Mouse (Mus musculus): Measurements from ENCODE around the gene Jam3. TPM values are rescaled to one million over a fixed set of nuclear protein-coding genes. Genes with fewer than 3 reads are reported as not detected.

Jam3 gene
- polyA plus RNA-seq, 1 experiment from 2014 or later = not detected

- Histone ChIP-seq H3K4me3 (ENCODE audit: inconsistent target) (no peak overlapping the region), H3K36me3 (ENCODE audit: inconsistent target) (no peaks in the 10 kb centered on the region), H3K27ac (no peak overlapping the region), H3K79me2 (ENCODE audit: inconsistent target) (no peaks in the 10 kb centered on the region)
- WGBS (ENCODE audit: missing documents) = 50% methylated on average over 5 of the region's 5 CpGs
These were observed 44.5 kb downstream of the Jam3 start for GRCm38 (mm10) chr9:27110681-27111080.

DNA sequence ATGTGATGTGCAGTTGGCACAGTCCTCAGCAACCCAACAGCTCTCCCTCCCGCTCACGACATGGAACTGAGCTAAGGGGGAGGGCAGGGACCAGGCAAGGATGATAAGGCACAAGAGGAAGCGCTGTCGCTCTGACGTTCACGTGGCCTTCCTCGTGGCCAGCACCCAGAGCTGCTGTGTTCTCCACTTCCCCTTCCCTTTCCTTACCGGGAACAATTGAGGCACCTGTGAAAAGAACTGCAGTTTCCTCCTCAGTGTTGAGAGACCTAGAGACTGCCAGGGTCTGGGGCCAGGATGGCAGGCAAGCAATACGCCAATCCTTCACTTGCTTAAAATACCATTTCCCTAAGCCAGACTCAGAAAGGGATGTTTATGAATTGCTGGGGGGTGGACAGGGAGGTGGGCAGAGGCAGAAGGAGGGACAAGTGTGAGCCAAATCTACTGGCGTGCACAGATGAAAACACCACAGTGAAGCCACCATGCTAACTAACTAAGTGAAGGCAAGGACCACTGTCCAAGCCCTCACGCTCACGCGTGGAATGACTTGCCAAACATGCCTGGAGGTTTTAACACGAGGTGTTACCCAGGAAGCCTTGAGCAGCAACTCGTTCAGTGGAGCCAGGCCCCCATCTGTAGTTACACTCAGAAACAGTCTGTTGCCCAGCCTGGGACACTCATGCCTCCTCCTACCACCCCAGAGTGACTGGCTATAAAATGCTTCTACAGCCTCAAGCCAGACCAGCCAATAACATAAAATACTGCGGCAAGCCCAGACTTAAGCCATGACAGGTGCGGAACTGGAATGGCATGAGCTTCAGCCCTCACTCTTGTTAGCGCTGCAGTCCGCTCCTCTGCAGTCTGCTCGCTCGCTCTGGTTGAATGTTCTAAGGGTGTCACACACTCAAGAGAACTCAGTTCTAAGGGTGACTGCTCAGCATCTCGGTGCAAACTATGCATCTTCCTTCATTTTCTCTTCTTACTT lies 45.4 kb downstream of the Jam3 start:
- no peak overlapping the region for H3K4me3 ChIP-seq (ENCODE audit: inconsistent target)
- 51% methylated on average over 19 of the region's 22 CpGs for WGBS (ENCODE audit: missing documents)
- H3K27ac ChIP-seq = 0 out of 2 replicates have a peak overlapping the region, but pooled peaks have one; percentile 1

DNA sequence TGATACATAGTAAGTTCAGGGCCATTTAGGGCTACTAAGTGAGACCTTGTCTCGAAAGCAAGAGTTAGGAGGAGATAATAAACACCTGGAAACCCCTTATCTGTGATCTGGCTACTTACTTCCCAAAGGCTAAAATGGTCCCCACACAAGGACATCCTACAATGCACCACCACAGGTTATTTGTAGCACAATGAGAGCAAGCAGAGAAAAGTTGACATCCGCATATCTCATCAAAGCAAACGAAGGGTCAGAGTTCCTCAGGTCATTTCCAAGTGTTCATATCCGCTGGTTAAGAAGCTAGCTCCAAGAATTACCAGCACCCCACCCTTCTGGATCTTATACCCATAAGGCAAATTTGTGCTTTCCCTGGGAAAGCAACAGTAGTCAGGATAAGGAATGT lies 46.8 kb downstream of the Jam3 start:
- Histone ChIP-seq H3K79me2 (ENCODE audit: inconsistent target) (no peaks in the 10 kb centered on the region), H3K27ac (no peak overlapping the region), H3K4me3 (ENCODE audit: inconsistent target) (no peak overlapping the region), H3K36me3 (ENCODE audit: inconsistent target) (no peaks in the 10 kb centered on the region)
- WGBS (ENCODE audit: missing documents) = 87% methylated on average over 4 of the region's 4 CpGs

More for the DNA sequence above, 45.4 kb downstream of the Jam3 start:
- Histone ChIP-seq H3K36me3 (ENCODE audit: inconsistent target) (no peaks in the 10 kb centered on the region), H3K79me2 (ENCODE audit: inconsistent target) (no peaks in the 10 kb centered on the region)

DNA sequence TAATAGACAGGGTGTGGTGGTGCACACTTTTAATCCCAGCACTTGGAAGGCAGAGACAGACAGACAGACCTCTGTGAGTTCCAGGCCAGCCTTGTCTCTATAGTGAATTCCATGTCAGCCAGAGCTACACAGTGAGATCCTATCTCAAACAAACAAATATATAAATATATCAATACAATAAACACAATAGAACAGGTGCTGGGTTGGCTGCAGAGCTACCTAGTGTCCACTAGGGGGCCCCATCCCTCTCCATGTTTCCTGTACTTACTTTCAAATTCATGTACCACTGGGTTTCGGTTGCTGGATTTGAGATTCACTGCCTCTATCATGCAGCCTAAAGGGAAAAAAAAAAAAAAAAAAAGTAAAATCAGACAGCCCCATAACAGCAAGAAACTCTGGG lies 49.1 kb downstream of the Jam3 start:
- Histone ChIP-seq H3K27ac (no peak overlapping the region), H3K36me3 (ENCODE audit: inconsistent target) (no peaks in the 10 kb centered on the region), H3K4me3 (ENCODE audit: inconsistent target) (no peak overlapping the region), H3K79me2 (ENCODE audit: inconsistent target) (no peaks in the 10 kb centered on the region)
- 43% methylated on average over 1 of the region's 1 CpGs for WGBS (ENCODE audit: missing documents)

DNA sequence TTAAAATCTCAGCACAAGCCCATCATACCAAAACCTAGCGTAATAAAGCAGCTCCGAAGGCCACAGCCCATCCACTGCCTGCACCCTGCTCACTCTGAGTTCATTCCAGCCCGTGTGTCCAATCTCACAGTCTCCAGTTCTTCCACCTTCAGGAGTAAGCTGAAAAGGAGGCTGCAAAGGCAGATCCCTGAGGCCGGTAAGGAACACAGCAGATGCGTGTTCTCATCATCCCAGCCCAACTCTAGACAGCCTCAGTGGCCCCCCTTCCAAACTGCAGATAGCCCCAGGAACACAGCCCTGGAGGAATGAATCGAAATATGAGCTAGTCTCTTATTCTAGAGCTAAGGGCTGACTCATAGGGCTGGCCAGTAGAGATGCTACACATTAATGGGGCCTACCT lies 53.8 kb downstream of the Jam3 start:
- Histone ChIP-seq H3K4me3 (ENCODE audit: inconsistent target) (no peak overlapping the region), H3K79me2 (ENCODE audit: inconsistent target) (no peaks in the 10 kb centered on the region), H3K36me3 (ENCODE audit: inconsistent target) (no peaks in the 10 kb centered on the region), H3K27ac (no peak overlapping the region)
- 97% methylated on average over 6 of the region's 6 CpGs for WGBS (ENCODE audit: missing documents)

DNA sequence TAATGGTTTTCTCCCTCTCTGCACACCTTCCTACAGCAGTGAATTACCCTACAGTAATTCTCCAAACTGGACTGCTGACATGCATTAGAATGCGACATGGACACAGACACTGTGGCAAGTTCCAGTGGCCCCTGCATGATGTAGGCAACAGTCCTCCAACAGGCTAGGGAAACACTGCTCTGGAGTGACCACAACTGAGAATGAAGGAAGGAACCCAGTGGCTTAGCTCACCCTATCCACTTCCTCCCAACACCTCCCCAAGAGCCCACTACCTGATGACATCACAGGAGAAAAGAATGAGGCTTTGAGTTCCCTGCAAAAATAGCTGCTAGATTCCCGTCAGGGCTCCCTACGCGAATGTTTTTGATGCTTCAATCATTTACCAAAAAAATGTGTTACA lies 55.7 kb downstream of the Jam3 start:
- Histone ChIP-seq H3K27ac (peak overlapping the region; percentile 70), H3K4me3 (ENCODE audit: inconsistent target) (no peak overlapping the region), H3K36me3 (ENCODE audit: inconsistent target) (peaks cover 3% of the 10 kb centered on the region; the same call in 1 of the 2 replicates), H3K79me2 (ENCODE audit: inconsistent target) (no peaks in the 10 kb centered on the region)
- 11% methylated on average over 4 of the region's 4 CpGs for WGBS (ENCODE audit: missing documents)

GRCm38 (mm10) chr9:27098557-27098956 lies 56.7 kb downstream of the Jam3 start:
- Histone ChIP-seq H3K79me2 (ENCODE audit: inconsistent target) (no peaks in the 10 kb centered on the region), H3K36me3 (ENCODE audit: inconsistent target) (peaks cover 5% of the 10 kb centered on the region; the same call in 1 of the 2 replicates), H3K27ac (peak overlapping the region; percentile 70), H3K4me3 (ENCODE audit: inconsistent target) (no peak overlapping the region)
- 97% methylated on average over 7 of the region's 8 CpGs for WGBS (ENCODE audit: missing documents)

DNA sequence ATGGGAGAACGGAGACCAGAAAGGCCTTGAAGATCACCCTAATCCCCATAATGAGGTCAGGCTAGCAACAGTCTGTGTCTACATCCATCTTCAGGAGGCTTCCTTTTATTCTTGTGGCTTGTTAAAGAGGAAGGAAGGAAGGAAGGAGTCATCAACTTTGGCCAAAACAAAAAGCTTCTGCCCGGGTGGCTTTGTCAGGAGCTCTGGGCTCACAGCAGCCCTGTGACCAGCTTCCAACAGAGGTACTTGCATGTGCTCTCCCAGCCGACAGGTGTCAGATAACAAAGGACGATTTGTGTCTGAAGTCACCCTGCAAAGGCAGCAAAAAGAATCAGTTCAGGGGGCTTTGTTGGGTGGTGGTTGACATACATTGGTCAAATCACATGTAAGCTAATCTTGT lies 57.1 kb downstream of the Jam3 start:
- Histone ChIP-seq H3K79me2 (ENCODE audit: inconsistent target) (no peaks in the 10 kb centered on the region), H3K4me3 (ENCODE audit: inconsistent target) (no peak overlapping the region), H3K36me3 (ENCODE audit: inconsistent target) (peaks cover 5% of the 10 kb centered on the region; the same call in 1 of the 2 replicates), H3K27ac (peak overlapping the region; percentile 70)
- WGBS (ENCODE audit: missing documents) = 18% methylated on average over 4 of the region's 4 CpGs

DNA sequence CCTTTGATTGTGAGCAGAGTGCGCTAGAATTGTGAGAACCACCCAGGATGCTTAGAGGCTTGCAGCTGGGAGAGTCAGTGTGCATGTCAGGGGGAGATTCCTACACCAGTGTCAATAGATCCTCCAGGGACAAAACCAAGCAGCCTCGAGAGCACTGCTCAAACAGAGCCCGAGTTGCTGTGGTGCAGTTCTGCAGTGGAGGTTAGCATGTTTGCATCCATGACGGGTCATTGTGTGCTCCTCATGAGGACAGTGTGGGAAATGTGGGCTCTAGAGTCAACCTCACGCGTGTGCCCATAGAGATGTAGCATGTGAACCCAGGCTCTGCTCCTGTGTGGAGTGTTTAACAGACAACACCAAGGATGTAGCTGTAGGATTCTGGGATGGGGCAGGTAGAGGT lies 62.3 kb downstream of the Jam3 start:
- WGBS (ENCODE audit: missing documents) = 98% methylated on average over 6 of the region's 6 CpGs
- Histone ChIP-seq H3K36me3 (ENCODE audit: inconsistent target) (peaks cover 21% of the 10 kb centered on the region; the same call in 1 of the 2 replicates), H3K27ac (no peak overlapping the region), H3K79me2 (ENCODE audit: inconsistent target) (no peaks in the 10 kb centered on the region), H3K4me3 (ENCODE audit: inconsistent target) (no peak overlapping the region)

- no peaks in the 10 kb centered on the region for H3K79me2 ChIP-seq (ENCODE audit: inconsistent target)
These were observed 64.1 kb downstream of the Jam3 start for GRCm38 (mm10) chr9:27090801-27091775.

GRCm38 (mm10) chr9:27090134-27090533 lies 65.1 kb downstream of the Jam3 start:
- no peaks in the 10 kb centered on the region for H3K79me2 ChIP-seq (ENCODE audit: inconsistent target)
- peaks cover 24% of the 10 kb centered on the region; the same call in 1 of the 2 replicates for H3K36me3 ChIP-seq (ENCODE audit: inconsistent target)
- H3K27ac ChIP-seq = no peak overlapping the region
- WGBS (ENCODE audit: missing documents) = 82% methylated on average over 1 of the region's 1 CpGs
- H3K4me3 ChIP-seq (ENCODE audit: inconsistent target) = no peak overlapping the region

More at GRCm38 (mm10) chr9:27090801-27091775, 64.1 kb downstream of the Jam3 start:
- no peak overlapping the region for H3K27ac ChIP-seq
- 97% methylated on average over 13 of the region's 13 CpGs for WGBS (ENCODE audit: missing documents)
- peaks cover 24% of the 10 kb centered on the region; the same call in 1 of the 2 replicates for H3K36me3 ChIP-seq (ENCODE audit: inconsistent target)
- no peak overlapping the region for H3K4me3 ChIP-seq (ENCODE audit: inconsistent target)

- H3K27ac ChIP-seq = no peak overlapping the region
- no peak overlapping the region for H3K4me3 ChIP-seq (ENCODE audit: inconsistent target)
- H3K79me2 ChIP-seq (ENCODE audit: inconsistent target) = no peaks in the 10 kb centered on the region
- 75% methylated on average over 3 of the region's 3 CpGs for WGBS (ENCODE audit: missing documents)
- peaks cover 24% of the 10 kb centered on the region for H3K36me3 ChIP-seq (ENCODE audit: inconsistent target)
These were observed 67.8 kb downstream of the Jam3 start for GRCm38 (mm10) chr9:27087402-27087801.

- peaks cover 24% of the 10 kb centered on the region for H3K36me3 ChIP-seq (ENCODE audit: inconsistent target)
- no peak overlapping the region for H3K27ac ChIP-seq
- H3K4me3 ChIP-seq (ENCODE audit: inconsistent target) = no peak overlapping the region
- H3K79me2 ChIP-seq (ENCODE audit: inconsistent target) = no peaks in the 10 kb centered on the region
- 87% methylated on average over 5 of the region's 5 CpGs for WGBS (ENCODE audit: missing documents)
These were observed 69.0 kb downstream of the Jam3 start for GRCm38 (mm10) chr9:27086256-27086655.

DNA sequence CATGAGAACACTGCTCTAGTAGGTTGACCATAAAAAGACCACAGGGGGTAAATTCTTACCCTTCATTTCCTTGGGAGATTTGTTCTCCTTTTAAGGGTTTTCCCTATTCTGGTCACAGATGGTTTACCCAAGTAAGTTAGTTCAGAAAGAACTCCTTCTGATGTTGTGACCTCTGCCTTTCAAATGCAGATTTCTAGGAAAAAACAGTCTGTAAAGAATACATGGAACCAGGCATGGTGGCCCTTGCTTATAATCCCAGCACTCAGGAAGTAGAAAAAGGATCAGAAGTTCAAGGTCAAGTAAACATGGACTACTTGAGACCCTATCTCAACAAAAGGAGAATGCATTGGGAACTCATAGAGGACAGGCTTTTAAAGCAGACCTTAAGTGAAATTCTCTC lies 79.4 kb downstream of the Jam3 start:
- Histone ChIP-seq H3K27ac (no peak overlapping the region), H3K36me3 (ENCODE audit: inconsistent target) (peaks cover 23% of the 10 kb centered on the region), H3K4me3 (ENCODE audit: inconsistent target) (no peak overlapping the region), H3K79me2 (ENCODE audit: inconsistent target) (no peaks in the 10 kb centered on the region)
